Mouse (Mus musculus) T-helper 2 cell (primary cell): ENCODE measurements around the gene Fpr-rs3.

ENCODE experiments used
- in situ Hi-C: fragments of 300-600 bp; cut with MboI, MseI; formaldehyde crosslinking; loops from one replicate; pipeline ENCODE4 v1.15.1; 2025; ENCODE audit warnings: high pct_unique_total_duplicates

Gene Fpr-rs3

GRCm38 (mm10) chr17:20624777-20625176 lies at the start of gene Fpr-rs3:
Gene Fpr-rs3, minus strand, starts transcription at chr17:20624877.
- in situ Hi-C loops: no loop called here

- in situ Hi-C loops: no loop called here
Observed at GRCm38 (mm10) chr17:20596323-20596722, 28.4 kb downstream of the Fpr-rs3 start, which contains the start of gene Vmn2r110. Gene Vmn2r110, minus strand, starts transcription at chr17:20596423.
